Comparison of ENCODE assay signal across 26 mouse cellular contexts in genomic region chr13:101338280-101338872, GRCm38 (mm10).
"Had no signal": no experiment of that assay in that cellular context is flagged by ENCODE, and none has a peak within 500 bp of the region (broad histone marks: within the 10 kb centered on the region; RNA-seq: fewer than 3 reads in every experiment).

No protein-coding gene starts in this region.

- H3K9ac ChIP-seq: heart, embryonic 12.5 days; hindbrain, embryonic 12.5 days; hindbrain, embryonic 14.5 days; intestine, embryonic 15.5 days; liver, embryonic 13.5 days; liver, embryonic 15.5 days had no signal

- H3K36me3 ChIP-seq: heart, embryonic 10.5 days; heart, embryonic 12.5 days; hindbrain, embryonic 10.5 days; hindbrain, embryonic 12.5 days; intestine, embryonic 15.5 days; liver, embryonic 13.5 days; liver, embryonic 15.5 days had no signal

- ATAC-seq: hindbrain, embryonic 16.5 days; inflammation-experienced regulatory T-cells, adult 6 months; intestine, embryonic 15.5 days; intestine, postnatal 0 days had no signal

- H3K27me3 ChIP-seq: heart, embryonic 12.5 days; hindbrain, embryonic 12.5 days; intestine, embryonic 15.5 days; liver, embryonic 13.5 days; liver, embryonic 15.5 days had no signal

- H3K9me3 ChIP-seq: heart, embryonic 10.5 days; heart, embryonic 12.5 days; hindbrain, embryonic 10.5 days; hindbrain, embryonic 12.5 days; intestine, embryonic 15.5 days; liver, embryonic 13.5 days; liver, embryonic 15.5 days had no signal

- H3K4me2 ChIP-seq: heart, embryonic 12.5 days; hindbrain, embryonic 12.5 days; hindbrain, embryonic 14.5 days; intestine, embryonic 15.5 days; liver, embryonic 11.5 days; liver, embryonic 13.5 days; liver, embryonic 15.5 days had no signal

- H3K4me3 ChIP-seq: gastrocnemius, adult 2 months; heart, embryonic 10.5 days; heart, embryonic 12.5 days; hindbrain, embryonic 10.5 days; hindbrain, embryonic 12.5 days; intestine, embryonic 15.5 days; layer of hippocampus, adult 2 months; left cerebral cortex, adult 2 months; liver, embryonic 13.5 days; liver, embryonic 15.5 days had no signal

- H3K27ac ChIP-seq: gastrocnemius, adult 2 months; heart, embryonic 10.5 days; hindbrain, embryonic 10.5 days; hindbrain, embryonic 12.5 days; hindbrain, embryonic 14.5 days; intestine, embryonic 15.5 days; layer of hippocampus, adult 2 months; left cerebral cortex, adult 2 months; liver, embryonic 13.5 days; liver, embryonic 15.5 days had no signal

- H3K4me1 ChIP-seq: heart, embryonic 10.5 days; heart, embryonic 12.5 days; hindbrain, embryonic 10.5 days; hindbrain, embryonic 12.5 days; intestine, embryonic 15.5 days; liver, embryonic 13.5 days; liver, embryonic 15.5 days had no signal

- DNase-seq: gastrocnemius, adult 2 months; gastrocnemius, postnatal 10 days; gastrocnemius, postnatal 25 days; heart, adult 18-20 months; heart, postnatal 10 days; heart, postnatal 4 days; kidney, adult 18-20 months; kidney, adult 8-10 months; kidney, postnatal 10 days; kidney, postnatal 25 days; kidney, postnatal 4 days; liver; liver, embryonic 13.5 days had no signal
